Mouse (Mus musculus) right cerebral cortex, postnatal 36 days (tissue): Measurements from ENCODE around the gene 5730480H06Rik.
A peak's percentile ranks its signal among the peaks of the same experiment; 100 is the strongest.

ENCODE experiments used
- DNase-seq, 2 experiments: peaks; one replicate each; pipeline ENCODE4 v3.0.0; 2022; ENCODE audit warnings: low spot score in 2 of 2, mixed read lengths in 1 of 2

The 5730480H06Rik gene

GRCm38 (mm10) chr5:48421957-48422356, 94.2 kb downstream of the 5730480H06Rik start:
- no peak for DNase-seq

- DNase-seq = peak in 1 of 2 experiments; percentile 14
These were observed 102.7 kb downstream of the 5730480H06Rik start for GRCm38 (mm10) chr5:48430459-48430858.

GRCm38 (mm10) chr5:48448888-48449287, 121.1 kb downstream of the 5730480H06Rik start:
- no peak for DNase-seq

- no peak for DNase-seq
These were observed 132.5 kb downstream of the 5730480H06Rik start for GRCm38 (mm10) chr5:48460221-48460620.
